Mouse (Mus musculus) ES-E14 (cell line): ENCODE data around the gene Zfp617. TPM values are rescaled to one million over a fixed set of nuclear protein-coding genes. Genes with fewer than 3 reads are reported as not detected.
A peak's percentile ranks its signal among the peaks of the same experiment; 100 is the strongest.
"Not testable (repeated sequence)": the region's sequence is repeated elsewhere in the genome, so short reads cannot be mapped to it uniquely, and the experiment has no call there.

ENCODE experiments used
- DNase-seq: peaks from one replicate; pipeline ENCODE4 v3.0.0-alpha.2; 2013; ENCODE audit warnings: low read depth, low spot score
- H3K27ac ChIP-seq: 2 replicates; pipeline ENCODE4 v1.5.1; 2012; ENCODE audit warnings: low read depth, mild to moderate bottlenecking, low read length, moderate library complexity, mixed read lengths; ENCODE audit not compliant: poor library complexity, insufficient read depth, severe bottlenecking
- H3K36me3 ChIP-seq: 2 replicates; pipeline ENCODE4 v1.6.1; 2012; ENCODE audit warnings: mild to moderate bottlenecking, low read length, moderate library complexity, mixed read lengths; ENCODE audit not compliant: control insufficient read depth, poor library complexity, insufficient read depth, severe bottlenecking
- H3K4me1 ChIP-seq, 2 experiments: fragments of 150-350 bp in 1 of 2; sonication (generic) in 1 of 2; 2 replicates each; pipeline ENCODE4 v1.6.1; 2012; ENCODE audit warnings: low read length in 2 of 2, mild to moderate bottlenecking in 1 of 2, mixed read lengths in 1 of 2; ENCODE audit not compliant: control insufficient read depth in 2 of 2, insufficient read depth in 2 of 2, poor library complexity in 1 of 2
- H3K4me3 ChIP-seq, 2 experiments: fragments of 150-350 bp in 1 of 2; sonication (generic) in 1 of 2; 2 replicates each; pipeline ENCODE4 v1.5.1; 2012; ENCODE audit warnings: low read length in 2 of 2, low read depth in 1 of 2, mild to moderate bottlenecking in 1 of 2, mixed read lengths in 1 of 2; ENCODE audit not compliant: insufficient read depth in 1 of 2, poor library complexity in 1 of 2, severe bottlenecking in 1 of 2
- H3K9ac ChIP-seq: 2 replicates; pipeline ENCODE4 v1.6.1; 2012; ENCODE audit warnings: low read depth, mild to moderate bottlenecking, low read length, mixed read lengths; ENCODE audit not compliant: poor library complexity, insufficient read depth, severe bottlenecking
- H3K9me3 ChIP-seq: fragments of 150-350 bp; sonication (generic); 2 replicates; pipeline ENCODE4 v1.6.1; 2012; ENCODE audit warnings: low read depth, mild to moderate bottlenecking, low read length; ENCODE audit not compliant: control insufficient read depth, insufficient read depth
- CHD2 ChIP-seq: IDR thresholded peaks from 2 replicates; pipeline ENCODE4 v1.6.1; 2014; ENCODE audit warnings: mild to moderate bottlenecking, low read depth, low read length, inconsistent platforms
- HCFC1 ChIP-seq: IDR thresholded peaks from 2 replicates; pipeline ENCODE4 v1.6.1; 2012; ENCODE audit warnings: low read length, inconsistent platforms, borderline replicate concordance; ENCODE audit not compliant: insufficient read depth
- MAFK ChIP-seq: IDR thresholded peaks from 2 replicates; pipeline ENCODE4 v1.6.1; 2014; ENCODE audit warnings: mild to moderate bottlenecking, low read depth, low read length, inconsistent platforms; ENCODE audit not compliant: insufficient read depth
- ZC3H11A ChIP-seq: IDR thresholded peaks from 2 replicates; pipeline ENCODE4 v1.6.1; 2012; ENCODE audit warnings: low read depth, mild to moderate bottlenecking, inconsistent platforms, low read length, borderline replicate concordance
- ZNF384 ChIP-seq: IDR thresholded peaks from 2 replicates; pipeline ENCODE4 v1.6.1; 2012; ENCODE audit warnings: low read depth, low read length, inconsistent platforms
- in situ Hi-C, 2 experiments: fragments of 600-800 bp; cut with MboI; formaldehyde crosslinking; loops; one replicate each; pipeline ENCODE4 v1.15.1; 2025; ENCODE audit warnings: low sequenced_read_pairs in 2 of 2, inconsistent platforms in 1 of 2; ENCODE audit not compliant: unreplicated experiment in 2 of 2
- total RNA-seq: library from RNA; depleted of rRNA; stranded (reverse); fragments of 300-350 nt; gene quantifications from 2 replicates; pipeline ENCODE4 v1.2.3, GENCODE M21; 2012; rRNA removed

The Zfp617 gene
- 15.1 and 16.0 TPM in 2 replicates for total RNA-seq

DNA sequence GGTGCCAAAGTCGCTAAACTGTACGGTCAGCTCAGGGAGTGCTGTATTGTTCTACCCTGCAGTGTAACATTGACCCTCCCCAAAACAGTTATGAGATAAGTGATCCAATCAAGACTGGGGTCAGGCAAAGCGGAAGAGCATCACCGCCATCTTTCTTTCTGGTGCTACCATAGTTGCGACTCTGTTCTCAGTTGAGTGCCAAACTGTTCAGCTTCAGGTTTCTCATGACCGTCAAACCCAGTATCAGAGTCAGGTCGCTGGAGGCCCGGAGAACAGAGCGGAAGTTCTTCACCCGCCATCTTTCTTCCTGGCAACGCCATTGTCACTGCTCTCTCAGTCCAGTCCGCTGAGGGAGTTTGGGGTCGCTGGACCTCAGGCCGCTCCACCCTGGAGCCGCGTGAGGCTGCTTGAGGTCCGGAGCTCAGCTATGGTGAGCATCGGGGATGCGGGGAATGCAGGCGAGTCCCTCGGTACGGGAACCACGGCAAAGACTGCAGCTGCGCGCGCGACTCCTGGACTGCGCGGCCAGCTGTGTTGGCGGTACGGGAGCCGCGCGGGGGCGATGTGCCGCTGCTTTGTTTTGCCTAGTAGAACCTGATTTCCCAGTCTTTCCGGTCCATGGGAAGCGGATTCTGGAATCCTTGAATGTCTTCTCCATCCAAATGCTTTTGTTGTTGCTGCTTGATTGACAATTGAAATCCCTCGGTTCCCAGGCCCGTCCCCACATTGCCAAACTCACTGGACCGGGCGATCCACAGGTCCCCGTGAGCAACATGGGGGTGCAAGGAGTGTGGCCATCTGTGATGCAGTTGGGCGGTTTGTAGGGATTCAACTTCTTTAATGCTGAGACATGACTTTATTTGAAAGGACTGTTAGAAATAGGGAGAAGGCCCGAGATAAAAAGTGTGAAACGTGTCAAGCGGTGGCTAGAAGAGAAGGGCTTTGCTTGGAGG is at the start of gene Zfp617, which contains the start of gene Zfp882:
TSS of gene Zfp617 (plus strand) at position 327 of the 953 bp plus-strand sequence.
TSS of gene Zfp882 (plus strand) at position 300 of the 953 bp plus-strand sequence.
- Histone ChIP-seq H3K4me1 (no peaks in the 10 kb centered on the region), H3K36me3 (no peaks in the 10 kb centered on the region), H3K27ac (peak within 1 kb of the TSS; percentile 77), H3K9ac (peak within 1 kb of the TSS; percentile 83), H3K4me3 (peak within 1 kb of the TSS; percentile 78 to 90), H3K9me3 (peaks cover 2% of the 10 kb centered on the region; the same call in 1 of the 2 replicates)
- in situ Hi-C loops = no loop called here
- no peak for TF ChIP-seq ZNF384
- TF ChIP-seq HCFC1 = peak; percentile 78; the same call in 1 of the 2 replicates
- TF ChIP-seq MAFK = no peak
- TF ChIP-seq CHD2 = no peak
- 0 out of 2 replicates have a peak, but pooled peaks have one; percentile 21 for TF ChIP-seq ZC3H11A
- peak; percentile 80 for DNase-seq

DNA sequence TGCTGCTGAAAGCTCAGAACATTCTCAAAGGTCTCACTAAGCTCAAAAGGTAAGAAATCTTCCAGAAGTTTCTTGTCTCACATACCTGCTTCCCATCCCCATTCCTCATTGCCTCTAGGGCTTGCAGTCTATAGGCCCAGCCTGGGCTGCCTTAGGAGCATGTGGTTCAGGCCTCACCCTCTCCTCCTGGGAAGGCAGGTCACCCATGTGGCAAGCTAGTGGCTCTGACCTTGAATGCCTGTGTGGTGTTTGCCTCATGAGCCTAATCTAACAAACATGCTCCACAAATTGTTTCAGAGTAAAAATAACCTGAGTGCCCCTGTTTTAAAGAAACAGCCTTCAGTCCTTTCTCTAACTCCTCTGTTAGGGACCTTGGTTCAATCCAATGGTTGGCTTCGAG is 46.9 kb upstream of the Zfp617 start:
- H3K27ac ChIP-seq, H3K9ac ChIP-seq, H3K4me3 ChIP-seq, H3K9me3 ChIP-seq, H3K36me3 ChIP-seq, H3K4me1 ChIP-seq, DNase-seq: not testable (repeated sequence)
- in situ Hi-C loops = loop anchor here (10.0 to 25.0 kb wide), 2 partner anchors 99 to 667 kb away; no protein-coding TSS in a partner anchor

DNA sequence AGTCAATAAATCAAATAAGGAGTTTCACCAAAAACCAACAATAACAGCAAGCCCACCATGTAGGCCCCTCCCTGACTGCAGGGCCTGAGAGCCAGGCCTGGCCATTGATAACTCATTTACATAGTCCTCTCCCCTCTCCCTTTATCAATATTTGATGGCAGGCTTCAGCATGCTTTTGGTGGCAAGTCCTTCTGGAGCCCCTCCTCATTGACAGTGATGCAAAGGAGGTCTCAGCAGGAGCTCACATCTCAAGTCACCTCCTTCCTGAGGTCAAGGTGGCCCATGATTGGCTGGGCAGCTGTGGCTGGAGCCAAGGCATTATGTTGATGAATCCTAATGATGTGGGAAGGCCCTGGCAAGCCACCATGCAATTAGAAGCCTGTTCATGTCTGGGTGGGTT is 46.4 kb upstream of the Zfp617 start:
- not testable (repeated sequence) for H3K4me1 ChIP-seq, H3K27ac ChIP-seq, H3K9me3 ChIP-seq, H3K36me3 ChIP-seq, H3K4me3 ChIP-seq, DNase-seq, H3K9ac ChIP-seq
- in situ Hi-C loops = loop anchor here (10.0 to 25.0 kb wide), 2 partner anchors 100 to 667 kb away; no protein-coding TSS in a partner anchor

DNA sequence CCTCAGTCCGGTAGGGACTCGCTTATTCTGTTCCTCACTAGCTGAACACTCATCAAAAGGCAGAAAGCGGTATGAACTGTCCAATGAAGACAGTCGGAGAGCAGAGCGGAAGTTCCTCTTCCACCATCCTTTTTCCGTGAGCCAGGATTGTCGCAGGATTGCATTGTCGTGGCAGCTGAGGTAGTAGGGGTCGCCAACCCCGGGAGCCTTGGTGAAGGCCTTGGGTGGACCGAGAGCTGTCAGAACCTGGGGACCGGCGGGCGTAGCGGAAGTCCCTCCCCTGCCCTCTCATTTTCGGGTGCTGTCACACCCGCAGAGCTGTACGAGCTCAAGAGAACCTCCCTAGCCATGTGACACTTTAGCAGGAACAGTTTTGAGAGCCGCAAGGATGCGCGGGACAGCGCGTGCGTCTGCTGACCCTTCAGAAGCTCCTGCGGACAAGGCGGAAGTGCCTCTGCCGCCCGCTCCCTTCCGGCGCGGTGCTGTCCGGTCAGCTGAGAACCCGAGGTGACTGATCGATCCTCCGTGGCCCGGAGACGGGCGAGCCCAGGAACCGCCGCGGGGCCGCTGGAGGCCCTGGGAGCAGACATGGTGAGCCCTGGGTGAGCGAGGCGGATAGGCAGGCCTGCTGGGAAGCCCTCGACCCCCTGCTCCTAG is 26.7 kb upstream of the Zfp617 start, which contains the start of gene Zfp709:
TSS of gene Zfp709 (plus strand) at position 402 of the 657 bp plus-strand sequence.
- in situ Hi-C loops = no loop called here
- Histone ChIP-seq H3K36me3 (0 out of 2 replicates have a peak, but pooled peaks cover 2% of the 10 kb centered on the region), H3K4me1 (no peaks in the 10 kb centered on the region), H3K27ac (no peak within 1 kb of the TSS), H3K9me3 (no peaks in the 10 kb centered on the region), H3K4me3 (peak within 1 kb of the TSS; percentile 63 to 76), H3K9ac (peak within 1 kb of the TSS; percentile 82)
- no peak for DNase-seq
- TF ChIP-seq ZC3H11A (no peak), HCFC1 (no peak), MAFK (no peak), CHD2 (no peak), ZNF384 (no peak)

DNA sequence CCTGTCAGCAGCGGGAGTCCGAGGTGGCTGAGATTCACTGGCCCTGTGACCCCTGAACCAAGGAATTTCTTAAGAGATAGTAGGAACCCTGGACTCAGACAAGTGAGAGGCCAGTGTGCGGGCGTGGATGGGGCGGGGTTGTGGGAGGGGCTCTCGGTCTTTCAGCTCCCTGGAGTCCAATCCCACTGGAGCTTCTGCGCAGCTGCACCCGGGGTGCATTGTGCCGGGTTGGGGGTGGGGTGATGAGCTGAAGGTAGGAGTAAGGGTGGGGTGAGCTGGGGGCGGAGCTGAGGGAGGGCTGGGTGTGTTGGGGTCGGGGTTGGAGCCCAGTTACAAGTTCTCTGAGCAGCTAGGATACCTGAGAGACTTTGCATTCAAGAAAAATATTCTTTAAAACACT is 7.8 kb upstream of the Zfp617 start:
- H3K4me1 ChIP-seq, H3K36me3 ChIP-seq, in situ Hi-C loops, H3K9me3 ChIP-seq, DNase-seq: not testable (repeated sequence)
- H3K4me3 ChIP-seq = peak overlapping the region; percentile 39 to 54; a peak in 3 of 4 replicates
- peak overlapping the region; percentile 87 for H3K27ac ChIP-seq
- peak overlapping the region; percentile 48; the same call in 1 of the 2 replicates for H3K9ac ChIP-seq

DNA sequence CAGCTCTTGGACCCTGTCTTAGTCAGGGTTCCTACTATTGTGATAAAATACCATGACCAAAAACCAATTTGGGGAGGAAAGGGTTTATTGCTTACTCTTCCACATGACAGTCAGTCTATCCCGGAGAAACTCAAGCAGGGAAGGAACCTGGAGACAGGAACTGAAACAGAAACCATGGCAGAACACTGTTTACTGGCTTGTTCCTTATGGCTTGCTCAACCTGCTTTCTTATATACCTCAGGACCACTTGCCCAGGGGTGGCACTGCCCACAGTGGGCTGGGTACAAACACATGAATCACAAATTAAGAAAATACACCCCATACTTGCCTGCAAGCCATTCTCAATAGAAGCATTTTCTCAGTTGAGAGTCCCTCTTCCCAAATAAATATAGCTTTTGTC is 5.4 kb upstream of the Zfp617 start:
- H3K4me3 ChIP-seq, DNase-seq, in situ Hi-C loops, H3K9me3 ChIP-seq, H3K4me1 ChIP-seq, H3K27ac ChIP-seq, H3K9ac ChIP-seq, H3K36me3 ChIP-seq: not testable (repeated sequence)
